8 mouse cellular contexts compared by ENCODE assay signal in genomic region chr9:49051349-49051748, GRCm38 (mm10). TPM values are rescaled to one million over a fixed set of nuclear protein-coding genes. Genes with fewer than 3 reads are reported as not detected.
DNase-seq lines count a peak whose midpoint lies in the region; ATAC-seq and TF ChIP-seq lines count a peak whose summit lies in the region.

No protein-coding gene starts in this region.

- WGBS in hindbrain, embryonic 14.5 days: 16% methylated on average over 5 of the region's 5 CpGs
- 18% methylated on average over 5 of the region's 5 CpGs for WGBS in hindbrain, embryonic 13.5 days

- H3K27ac ChIP-seq in hindbrain, embryonic 14.5 days: no peak overlapping the region
- H3K27ac ChIP-seq in hindbrain, embryonic 13.5 days: no peak overlapping the region

- in situ Hi-C loops in Patski (cut with MboI; ENCODE audit: low pct_unique_long_range_greater_than_20kb): loop anchor here (25.0 kb wide), 1 partner anchor 1611 kb away; the partner anchor contains the start of gene Dlat

- H3K4me2 ChIP-seq in hindbrain, embryonic 14.5 days (replicated peaks): no peak overlapping the region
- no peak overlapping the region for H3K4me2 ChIP-seq in hindbrain, embryonic 13.5 days

- no peaks in the 10 kb centered on the region for H3K36me3 ChIP-seq in hindbrain, embryonic 14.5 days (replicated peaks; ENCODE audit: control insufficient read depth, insufficient read depth)
- H3K36me3 ChIP-seq in hindbrain, embryonic 13.5 days: no peaks in the 10 kb centered on the region

- DNase-seq in hindbrain, embryonic 14.5 days (ENCODE audit: low spot score): peak; percentile 84
- DNase-seq in Patski (ENCODE audit: low read depth, low spot score): no peak
- peak; percentile 25 for DNase-seq in cerebellum, adult 9-11 months
- peak; percentile 42 for DNase-seq in heart, adult 8-10 months (ENCODE audit: low spot score)
- peak; percentile 35 to 60 for DNase-seq in layer of hippocampus, postnatal 36 days
- DNase-seq in telencephalon, adult 2 months (ENCODE audit: low read depth, low spot score): peak; percentile 36

- H3K9ac ChIP-seq in hindbrain, embryonic 14.5 days: no peak overlapping the region
- no peak overlapping the region for H3K9ac ChIP-seq in hindbrain, embryonic 13.5 days

- POLR2A ChIA-PET in Patski (lab: Charles Lee): no interaction called here

- H3K4me3 ChIP-seq in hindbrain, embryonic 14.5 days (replicated peaks; ENCODE audit: low read length): no peak overlapping the region
- no peak overlapping the region for H3K4me3 ChIP-seq in hindbrain, embryonic 13.5 days

- no peaks in the 10 kb centered on the region for H3K27me3 ChIP-seq in hindbrain, embryonic 14.5 days (ENCODE audit: control insufficient read depth, insufficient read depth, low read length)
- H3K27me3 ChIP-seq in hindbrain, embryonic 13.5 days: no peaks in the 10 kb centered on the region
- H3K27me3 ChIP-seq in Patski: no peaks in the 10 kb centered on the region

- no peaks in the 10 kb centered on the region for H3K9me3 ChIP-seq in hindbrain, embryonic 14.5 days (ENCODE audit: control insufficient read depth, low read length)
- H3K9me3 ChIP-seq in hindbrain, embryonic 13.5 days: no peaks in the 10 kb centered on the region

- no peak for ATAC-seq in hindbrain, embryonic 14.5 days (ENCODE audit: low FRiP score)
- ATAC-seq in hindbrain, embryonic 13.5 days (ENCODE audit: low FRiP score): no peak
- no peak for ATAC-seq in Patski
- ATAC-seq in monocyte, adult 5-6 weeks (replicated peaks; ENCODE audit: insufficient number of reproducible peaks, low FRiP score, low TSS enrichment, poor library complexity, severe bottlenecking): peak; percentile 65

- peak; percentile 88 for TF ChIP-seq CTCF in Patski (IDR thresholded peaks at IDR 0.05)

- H3K4me1 ChIP-seq in hindbrain, embryonic 14.5 days (replicated peaks; ENCODE audit: control insufficient read depth, insufficient read depth, low read length): peaks cover 5% of the 10 kb centered on the region; the same call in 1 of the 2 replicates
- H3K4me1 ChIP-seq in hindbrain, embryonic 13.5 days (replicated peaks): peaks cover 5% of the 10 kb centered on the region

- CTCF ChIA-PET in Patski (lab: Charles Lee): interaction anchor here (1.3 kb wide), 1 partner anchor 30 kb away, joined by 3 read pairs; the partner anchor contains the start of gene Tmprss5

RNA-seq across cellular contexts. Expression of gene Zw10, which starts 4.1 kb away (rescaled TPM):
- polyA plus RNA-seq in hindbrain, embryonic 14.5 days (2014; fragmentation: Nextera tagmentation; extraction: Ambion mirVana): 25.1 and 27.8 TPM in 2 replicates
- 24.6 and 25.3 TPM in 2 replicates for polyA plus RNA-seq in hindbrain, embryonic 13.5 days (2015; fragmentation: Nextera tagmentation; extraction: Ambion mirVana)
- 29.1 TPM for polyA plus RNA-seq in Patski (2021)
- 10 to 100 TPM; 11.6 to 13.5 (median 12.5) TPM for total RNA-seq in heart, adult 8-10 months (2022)
- total RNA-seq in layer of hippocampus, postnatal 36 days (2021): 10 to 100 TPM; 17.3 to 19.7 TPM
- total RNA-seq in monocyte, adult 5-6 weeks (2017): 31.9 to 40.0 TPM (median 37.3 TPM) in 3 replicates

RNA-seq across cellular contexts. Expression of gene Tmprss5, which starts 29.7 kb away (rescaled TPM):
- polyA plus RNA-seq in hindbrain, embryonic 14.5 days (2014; fragmentation: Nextera tagmentation; extraction: Ambion mirVana): 0.96 and 2.2 TPM in 2 replicates
- 2.0 and 2.4 TPM in 2 replicates for polyA plus RNA-seq in hindbrain, embryonic 13.5 days (2015; fragmentation: Nextera tagmentation; extraction: Ambion mirVana)
- not detected for polyA plus RNA-seq in Patski (2021)
- under 1 TPM in 1 of 4 experiments, not detected in 3; 0.19 TPM for total RNA-seq in heart, adult 8-10 months (2022)
- under 1 TPM; 0.55 to 0.61 TPM for total RNA-seq in layer of hippocampus, postnatal 36 days (2021)
- total RNA-seq in monocyte, adult 5-6 weeks (2017): not detected in 3 replicates
